Mouse (Mus musculus) gastrocnemius, adult 18-20 months (tissue): Measurements from ENCODE around the gene Rbm15b. TPM values are rescaled to one million over a fixed set of nuclear protein-coding genes. Genes with fewer than 3 reads are reported as not detected.

Experiments used
- DNase-seq: peaks from one replicate; pipeline ENCODE4 v3.0.0; 2021; ENCODE audit warnings: low spot score
- total RNA-seq, 2 experiments: library from RNA; stranded (reverse); gene quantifications; 2 replicates each; pipeline ENCODE4 v1.2.3; 2021

The Rbm15b gene
- total RNA-seq, 2 experiments from 2014 or later, result 4.3 to 5.2 TPM

- DNase-seq, result no peak
Measured at GRCm38 (mm10) chr9:106884996-106885900, 2.0 kb downstream of the Rbm15b start.

GRCm38 (mm10) chr9:106884306-106884705 is 2.9 kb downstream of the Rbm15b start:
- no peak for DNase-seq

- no peak for DNase-seq
Measured at GRCm38 (mm10) chr9:106883085-106883484, 4.1 kb downstream of the Rbm15b start.

GRCm38 (mm10) chr9:106882176-106882575 is 5.1 kb downstream of the Rbm15b start:
- DNase-seq, result no peak

- no peak for DNase-seq
Measured at GRCm38 (mm10) chr9:106881071-106881755, 6.0 kb downstream of the Rbm15b start.

GRCm38 (mm10) chr9:106879471-106879870 is 7.8 kb downstream of the Rbm15b start:
- DNase-seq, result no peak

GRCm38 (mm10) chr9:106876666-106877065 is 10.6 kb downstream of the Rbm15b start:
- no peak for DNase-seq

- no peak for DNase-seq
Measured at GRCm38 (mm10) chr9:106874216-106874615, 13.0 kb downstream of the Rbm15b start.

GRCm38 (mm10) chr9:106858036-106858435 is 29.2 kb downstream of the Rbm15b start:
- DNase-seq, result no peak

- DNase-seq, result no peak
Measured at GRCm38 (mm10) chr9:106856664-106857063, 30.6 kb downstream of the Rbm15b start.

GRCm38 (mm10) chr9:106842800-106843199 is 44.4 kb downstream of the Rbm15b start:
- no peak for DNase-seq

- no peak for DNase-seq
Measured at GRCm38 (mm10) chr9:106840569-106840968, 46.7 kb downstream of the Rbm15b start.

Other genes with a start within 250 kb of the Rbm15b start
- gene Grm2, start 231.3 kb downstream of the Rbm15b start, total RNA-seq, result not detected
- 10 to 100 TPM; 29.8 to 30.6 TPM for gene Tex264, start 201.5 kb downstream of the Rbm15b start, total RNA-seq
- gene Rad54l2, start 98.2 kb downstream of the Rbm15b start, total RNA-seq, result 1 to 10 TPM; 6.6 to 6.9 TPM
- gene Dcaf1, start 65.6 kb downstream of the Rbm15b start, total RNA-seq, result 10 to 100 TPM; 20.6 to 22.6 TPM
- 10 to 100 TPM; 33.0 to 42.8 TPM for gene Manf, start 4.6 kb upstream of the Rbm15b start, total RNA-seq